Mouse (Mus musculus) forebrain, embryonic 14.5 days (tissue): ENCODE measurements at regions not wholly inside any gene's neighbourhood (a gene's known extent, or its start where the extent isn't known, plus 50 kb on each side); places are given as distances from the start of the nearest gene placed in this dataset.

Source experiments
- ATAC-seq: fragments of 200-750 bp; cut with Nextera tagmentation; 2 replicates; pipeline ENCODE4 v1.8.0; 2017; ENCODE audit warnings: mild to moderate bottlenecking, moderate library complexity
- DNase-seq: peaks from one replicate; pipeline ENCODE4 v3.0.0-alpha.2; 2015; ENCODE audit warnings: low spot score
- H3K27ac ChIP-seq: fragments of 300-500 bp; sonication (generic); 2 replicates; pipeline ENCODE4 v1.5.1; 2014; ENCODE audit warnings: low read depth, mild to moderate bottlenecking, control low read depth, low read length, moderate library complexity
- H3K27me3 ChIP-seq: fragments of 300-500 bp; sonication (generic); replicated peaks from 2 replicates; pipeline ENCODE4 v1.6.1; 2014; ENCODE audit warnings: low read length, control low read depth, mixed read lengths; ENCODE audit not compliant: control insufficient read depth, insufficient read depth
- H3K36me3 ChIP-seq: fragments of 300-500 bp; sonication (generic); 2 replicates; pipeline ENCODE4 v1.6.1; 2014; ENCODE audit warnings: low read length, control low read depth; ENCODE audit not compliant: control insufficient read depth, insufficient read depth
- H3K4me1 ChIP-seq: fragments of 300-500 bp; sonication (generic); 2 replicates; pipeline ENCODE4 v1.6.1; 2014; ENCODE audit warnings: antibody characterized with exemption, low read length, control low read depth; ENCODE audit not compliant: control insufficient read depth, insufficient read depth
- H3K4me2 ChIP-seq: fragments of 300-500 bp; sonication (generic); 2 replicates; pipeline ENCODE4 v1.6.1; 2014; ENCODE audit warnings: mild to moderate bottlenecking, control low read depth, low read length
- H3K4me3 ChIP-seq: fragments of 300-500 bp; sonication (generic); 2 replicates; pipeline ENCODE4 v1.5.1; 2014; ENCODE audit warnings: low read depth, low read length, control low read depth
- H3K9ac ChIP-seq: fragments of 300-500 bp; sonication (generic); 2 replicates; pipeline ENCODE4 v1.6.1; 2014; ENCODE audit warnings: mild to moderate bottlenecking, low read length, control low read depth, moderate library complexity
- H3K9me3 ChIP-seq: fragments of 300-500 bp; sonication (generic); replicated peaks from 2 replicates; pipeline ENCODE4 v1.6.1; 2016; ENCODE audit warnings: low read length, control low read depth, mixed read lengths; ENCODE audit not compliant: control insufficient read depth
- WGBS: fragments of 180-500 bp; shearing (Covaris S2); extraction: QIAGEN DNeasy Blood & Tissue Kit; methylation state at CpG from one replicate; pipeline ENCODE4 v1.1.7; 2014; 5-methylcytosine and 5-hydroxymethylcytosine counted together

GRCm38 (mm10) chr12:25303500-25304050, 206.6 kb upstream of the Id2 start:
- no peak for ATAC-seq
- WGBS, result 36% methylated on average over 7 of the region's 7 CpGs

GRCm38 (mm10) chr12:25300804-25301390, 204.0 kb upstream of the Id2 start:
- H3K4me1 ChIP-seq, result peaks cover 8% of the 10 kb centered on the region
- H3K4me3 ChIP-seq, result no peak overlapping the region
- DNase-seq (no peak), ATAC-seq (no peak)
- no peaks in the 10 kb centered on the region for H3K9me3 ChIP-seq
- no peak overlapping the region for H3K9ac ChIP-seq
- no peaks in the 10 kb centered on the region for H3K27me3 ChIP-seq
- H3K4me2 ChIP-seq, result no peak overlapping the region
- 82% methylated on average over 9 of the region's 9 CpGs for WGBS
- H3K27ac ChIP-seq, result no peak overlapping the region
- H3K36me3 ChIP-seq, result no peaks in the 10 kb centered on the region

More at GRCm38 (mm10) chr12:25303500-25304050, 206.6 kb upstream of the Id2 start:
- H3K9me3 ChIP-seq, result no peaks in the 10 kb centered on the region
- H3K4me2 ChIP-seq, result no peak overlapping the region
- no peaks in the 10 kb centered on the region for H3K36me3 ChIP-seq
- H3K4me3 ChIP-seq, result no peak overlapping the region
- H3K9ac ChIP-seq, result no peak overlapping the region
- H3K27ac ChIP-seq, result no peak overlapping the region
- DNase-seq, result no peak
- peaks cover 8% of the 10 kb centered on the region for H3K4me1 ChIP-seq
- H3K27me3 ChIP-seq, result no peaks in the 10 kb centered on the region

GRCm38 (mm10) chr12:25299603-25300471, 202.9 kb upstream of the Id2 start:
- Histone ChIP-seq H3K4me2 (no peak overlapping the region), H3K9ac (no peak overlapping the region), H3K4me1 (peaks cover 6% of the 10 kb centered on the region), H3K27ac (no peak overlapping the region), H3K27me3 (no peaks in the 10 kb centered on the region), H3K9me3 (no peaks in the 10 kb centered on the region), H3K36me3 (no peaks in the 10 kb centered on the region), H3K4me3 (no peak overlapping the region)
- 83% methylated on average over 11 of the region's 11 CpGs for WGBS
- ATAC-seq, result no peak
- DNase-seq, result no peak

GRCm38 (mm10) chr12:25298766-25299165, 201.8 kb upstream of the Id2 start:
- Histone ChIP-seq H3K36me3 (no peaks in the 10 kb centered on the region), H3K9ac (no peak overlapping the region), H3K9me3 (no peaks in the 10 kb centered on the region), H3K27ac (no peak overlapping the region), H3K4me1 (peaks cover 10% of the 10 kb centered on the region), H3K4me3 (no peak overlapping the region), H3K27me3 (no peaks in the 10 kb centered on the region), H3K4me2 (no peak overlapping the region)
- WGBS, result 92% methylated on average over 3 of the region's 3 CpGs
- DNase-seq, result no peak
- ATAC-seq, result no peak

- Histone ChIP-seq H3K27me3 (no peaks in the 10 kb centered on the region), H3K4me3 (no peak overlapping the region), H3K27ac (no peak overlapping the region), H3K9ac (no peak overlapping the region), H3K4me2 (no peak overlapping the region), H3K36me3 (no peaks in the 10 kb centered on the region), H3K9me3 (no peaks in the 10 kb centered on the region), H3K4me1 (peaks cover 14% of the 10 kb centered on the region)
- ATAC-seq (no peak), DNase-seq (no peak)
Observed at GRCm38 (mm10) chr12:25297960-25298359, 201.0 kb upstream of the Id2 start.

- H3K4me3 ChIP-seq, result no peak overlapping the region
- H3K4me2 ChIP-seq, result no peak overlapping the region
- no peaks in the 10 kb centered on the region for H3K27me3 ChIP-seq
- ATAC-seq, result no peak
- H3K27ac ChIP-seq, result no peak overlapping the region
- DNase-seq, result no peak
- peaks cover 14% of the 10 kb centered on the region for H3K4me1 ChIP-seq
- no peaks in the 10 kb centered on the region for H3K36me3 ChIP-seq
- WGBS, result 94% methylated on average over 3 of the region's 3 CpGs
- no peaks in the 10 kb centered on the region for H3K9me3 ChIP-seq
- no peak overlapping the region for H3K9ac ChIP-seq
Observed at GRCm38 (mm10) chr12:25296648-25297047, 199.7 kb upstream of the Id2 start.

- no peak overlapping the region for H3K4me3 ChIP-seq
- H3K9ac ChIP-seq, result no peak overlapping the region
- peaks cover 14% of the 10 kb centered on the region for H3K4me1 ChIP-seq
- H3K27ac ChIP-seq, result no peak overlapping the region
- no peaks in the 10 kb centered on the region for H3K9me3 ChIP-seq
- no peaks in the 10 kb centered on the region for H3K36me3 ChIP-seq
- ATAC-seq, result peak; percentile 86
- WGBS, result 35% methylated on average over 4 of the region's 4 CpGs
- peak; percentile 44 for DNase-seq
- no peaks in the 10 kb centered on the region for H3K27me3 ChIP-seq
- H3K4me2 ChIP-seq, result no peak overlapping the region
Observed at GRCm38 (mm10) chr12:25294179-25295025, 197.5 kb upstream of the Id2 start.

- Histone ChIP-seq H3K4me3 (no peak overlapping the region), H3K9me3 (no peaks in the 10 kb centered on the region), H3K27me3 (no peaks in the 10 kb centered on the region), H3K36me3 (no peaks in the 10 kb centered on the region), H3K9ac (no peak overlapping the region), H3K27ac (no peak overlapping the region), H3K4me1 (peaks cover 14% of the 10 kb centered on the region), H3K4me2 (no peak overlapping the region)
- ATAC-seq, result peak; percentile 82
- 18% methylated on average over 6 of the region's 6 CpGs for WGBS
- DNase-seq, result peak; percentile 68
Observed at GRCm38 (mm10) chr12:25293470-25294178, 196.7 kb upstream of the Id2 start.
